Mouse (Mus musculus) cortical plate, adult 2 months (tissue): ENCODE data around the gene Aar2. TPM values are rescaled to one million over a fixed set of nuclear protein-coding genes. Genes with fewer than 3 reads are reported as not detected.

Experiments
- H3K27ac ChIP-seq: fragments of 200-500 bp; 2 replicates; pipeline ENCODE4 v1.5.1; 2012; ENCODE audit warnings: low read length, control low read depth, inconsistent platforms; ENCODE audit not compliant: insufficient read depth
- H3K4me1 ChIP-seq: fragments of 200-500 bp; 2 replicates; pipeline ENCODE4 v1.6.1; 2011; ENCODE audit warnings: low read length; ENCODE audit not compliant: control insufficient read depth, insufficient read depth
- H3K4me3 ChIP-seq: fragments of 200-500 bp; 2 replicates; pipeline ENCODE4 v1.5.1; 2011; ENCODE audit warnings: mild to moderate bottlenecking, low read length, control low read depth; ENCODE audit not compliant: insufficient read depth
- CTCF ChIP-seq: fragments of 200-500 bp; IDR thresholded peaks from 2 replicates; pipeline ENCODE4 v1.5.1; 2011; ENCODE audit warnings: mild to moderate bottlenecking, control low read depth, low read length; ENCODE audit not compliant: insufficient read depth; ENCODE audit errors: extremely low read depth
- POLR2A ChIP-seq: fragments of 200-500 bp; IDR thresholded peaks from 2 replicates; pipeline ENCODE4 v1.6.1; 2011; ENCODE audit warnings: mild to moderate bottlenecking, low read length, control low read depth; ENCODE audit not compliant: insufficient read depth; ENCODE audit errors: extremely low read depth
- polyA plus RNA-seq: library from polyadenylated mRNA; depleted of rRNA; stranded (reverse); fragments of >200 nt; gene quantifications from 2 replicates; pipeline ENCODE4 v1.2.3, GENCODE M21; 2012

Gene Aar2
- polyA plus RNA-seq, 1 experiment: 30.2 TPM

DNA sequence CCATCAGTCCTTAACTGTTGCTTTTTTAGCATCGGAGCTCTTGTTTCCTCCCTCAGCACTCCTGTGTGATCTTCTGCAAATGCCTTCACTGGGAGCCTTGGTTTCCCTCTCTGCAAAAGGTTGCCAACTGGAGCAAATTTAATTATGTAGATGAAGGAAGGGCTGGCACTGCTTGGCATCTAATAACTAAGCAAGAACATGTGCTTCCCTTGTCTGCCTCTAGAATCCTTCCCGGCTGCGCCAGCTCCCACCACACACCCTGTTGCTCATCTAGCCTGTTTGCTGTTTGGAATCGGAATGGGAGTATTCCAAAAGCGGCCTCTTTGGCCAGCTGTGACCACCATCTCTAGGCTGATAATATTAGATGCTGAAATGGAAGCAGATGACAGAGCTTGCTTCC, 27.8 kb upstream of the Aar2 start:
- H3K4me3 ChIP-seq: no peak overlapping the region
- no peaks in the 10 kb centered on the region for H3K4me1 ChIP-seq
- TF ChIP-seq POLR2A: no peak
- TF ChIP-seq CTCF: no peak
- no peak overlapping the region for H3K27ac ChIP-seq

DNA sequence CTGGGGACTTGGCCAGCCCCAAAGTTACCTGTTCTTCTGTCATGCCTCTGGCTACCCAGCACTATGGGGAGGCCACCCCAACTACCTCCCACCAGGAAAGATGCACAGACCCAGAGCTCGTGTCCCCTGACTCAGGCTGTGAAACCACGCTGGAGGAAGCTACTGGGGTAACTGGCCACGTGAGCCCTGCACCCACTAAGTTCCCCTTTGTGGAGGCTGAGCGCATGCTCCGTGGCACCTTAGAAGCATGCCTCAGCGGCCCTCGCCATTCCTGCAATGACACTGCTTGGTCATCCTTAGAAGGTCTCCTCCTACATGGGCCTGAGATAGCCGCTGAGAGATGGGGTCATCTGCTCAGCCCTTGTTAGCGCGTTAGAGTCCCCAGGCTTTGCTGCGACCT, 24.4 kb upstream of the Aar2 start:
- no peak overlapping the region for H3K4me3 ChIP-seq
- no peak for TF ChIP-seq POLR2A
- no peak overlapping the region for H3K27ac ChIP-seq
- peaks cover 3% of the 10 kb centered on the region; the same call in 1 of the 2 replicates for H3K4me1 ChIP-seq

DNA sequence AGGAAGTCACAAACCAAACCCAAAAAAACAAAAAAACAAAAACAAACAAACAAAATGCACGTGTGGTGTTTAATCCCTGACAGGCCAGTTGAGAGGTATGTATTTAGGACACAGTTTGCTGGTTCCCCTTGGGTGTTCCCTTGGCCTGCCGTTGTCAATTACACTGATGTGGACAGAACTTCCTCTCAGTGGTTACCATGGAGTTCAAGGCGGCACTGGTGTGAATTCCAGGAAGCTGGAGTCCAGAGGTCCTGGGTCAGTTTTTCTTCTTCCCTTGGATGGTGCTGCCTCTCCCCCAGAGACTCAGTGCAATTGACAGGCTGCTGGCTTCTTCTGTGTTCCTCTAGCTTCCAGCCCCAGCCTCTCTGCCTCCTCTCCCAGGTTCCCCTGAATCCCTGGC, 23.3 kb upstream of the Aar2 start:
- no peak overlapping the region for H3K27ac ChIP-seq
- H3K4me1 ChIP-seq: peaks cover 3% of the 10 kb centered on the region; the same call in 1 of the 2 replicates
- TF ChIP-seq CTCF: no peak
- no peak overlapping the region for H3K4me3 ChIP-seq

DNA sequence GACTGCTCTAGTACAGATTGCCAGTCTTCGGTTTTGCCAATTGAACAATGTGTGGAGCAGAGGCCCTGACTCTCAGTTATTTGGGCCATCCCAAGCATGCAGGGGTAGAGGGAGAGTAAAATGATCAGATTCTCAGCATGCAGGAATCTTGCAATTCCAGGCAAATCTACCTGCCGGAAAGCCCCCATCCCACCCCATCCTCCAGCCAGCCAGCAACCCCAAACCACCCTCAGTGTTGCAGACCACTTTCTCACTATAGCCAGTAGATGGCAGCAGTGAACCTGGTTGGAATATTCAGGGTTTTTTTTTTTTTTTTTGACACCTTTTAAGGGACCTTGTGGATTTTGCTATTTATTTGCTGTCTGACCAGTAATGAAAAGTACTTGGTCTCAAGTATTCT, 17.7 kb upstream of the Aar2 start:
- no peak for TF ChIP-seq POLR2A
- peak; percentile 50; the same call in 1 of the 2 replicates for TF ChIP-seq CTCF
- Histone ChIP-seq H3K4me1 (peaks cover 3% of the 10 kb centered on the region; the same call in 1 of the 2 replicates), H3K27ac (no peak overlapping the region), H3K4me3 (no peak overlapping the region)

DNA sequence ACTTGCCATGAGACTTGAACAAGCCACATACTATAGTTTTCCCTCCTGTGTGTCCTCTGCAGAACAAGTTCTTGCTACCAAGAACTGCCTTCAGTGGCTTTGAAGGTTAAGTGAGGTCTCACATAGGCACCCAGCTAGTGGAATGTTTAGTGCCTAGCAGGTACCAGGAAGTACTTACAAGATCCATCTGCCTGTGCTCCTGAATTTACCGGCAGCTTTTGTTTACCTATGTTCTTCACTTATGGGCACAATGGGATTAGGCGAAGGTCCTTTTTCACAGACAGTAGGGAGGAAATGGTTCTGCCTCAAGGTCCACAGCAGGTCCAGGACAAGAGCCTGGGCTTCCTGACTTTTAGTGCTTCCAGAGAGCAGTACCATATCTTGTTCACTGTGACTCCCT, 14.2 kb upstream of the Aar2 start:
- H3K27ac ChIP-seq: no peak overlapping the region
- TF ChIP-seq POLR2A (no peak), CTCF (no peak)
- no peak overlapping the region for H3K4me3 ChIP-seq
- H3K4me1 ChIP-seq: no peaks in the 10 kb centered on the region

DNA sequence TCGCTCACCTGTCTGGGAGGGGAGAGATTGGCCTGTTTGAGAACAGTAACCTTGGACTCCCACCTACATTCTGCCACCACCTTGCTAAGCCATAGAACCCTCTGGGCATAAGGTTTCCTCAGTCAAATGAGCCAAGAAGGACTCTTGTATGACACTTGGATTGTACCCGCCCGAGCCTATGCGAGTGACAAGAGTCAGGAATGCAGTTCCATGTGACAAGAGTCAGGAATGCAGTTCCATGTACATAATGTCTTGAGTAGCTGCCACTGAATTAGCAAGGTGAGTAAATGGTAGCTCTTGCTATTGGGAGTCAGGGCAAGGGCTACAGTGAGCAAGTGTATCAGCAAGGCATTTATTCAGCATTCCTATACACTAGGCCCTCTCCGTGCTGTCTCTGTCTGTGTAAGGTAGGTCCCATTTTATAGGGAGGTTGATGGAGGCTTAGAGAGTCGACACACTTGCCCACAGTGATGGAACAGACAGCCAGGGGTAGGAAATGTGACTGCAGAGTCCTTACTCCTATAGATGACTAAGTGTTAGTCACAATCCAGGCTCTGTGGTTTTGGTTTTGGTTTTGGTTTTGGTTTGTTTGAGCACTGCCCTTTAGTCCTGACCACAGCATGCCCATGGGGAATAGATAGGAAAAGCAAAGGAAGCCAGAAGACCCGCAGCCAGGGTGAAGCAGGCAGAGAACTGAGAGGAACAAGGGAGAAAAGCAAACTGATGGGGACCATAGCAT, 8.4 kb upstream of the Aar2 start:
- 0 out of 2 replicates have a peak, but pooled peaks cover 1% of the 10 kb centered on the region for H3K4me1 ChIP-seq
- H3K27ac ChIP-seq: no peak overlapping the region
- no peak for TF ChIP-seq CTCF
- no peak for TF ChIP-seq POLR2A
- no peak overlapping the region for H3K4me3 ChIP-seq

DNA sequence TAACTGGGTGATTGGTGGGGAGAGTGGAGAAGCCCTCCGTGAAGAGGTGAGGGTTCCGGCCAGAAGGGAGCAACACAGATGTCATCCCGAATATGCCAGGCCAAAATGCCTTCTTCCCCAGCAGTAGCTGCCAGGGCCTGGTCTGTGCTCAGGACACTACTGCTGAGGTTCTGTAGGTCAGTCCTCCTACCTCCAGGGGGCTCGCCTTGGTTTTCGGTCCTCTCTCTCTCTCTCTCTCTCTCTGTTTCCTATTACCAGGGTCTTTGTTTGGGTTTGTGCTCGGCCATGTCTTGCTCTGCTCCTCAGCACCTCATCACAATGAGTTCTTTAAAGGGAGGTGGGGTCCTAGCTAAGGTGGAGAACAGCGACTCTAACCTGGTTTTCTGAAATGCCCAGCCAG, 6.4 kb upstream of the Aar2 start:
- Histone ChIP-seq H3K4me3 (no peak overlapping the region), H3K4me1 (0 out of 2 replicates have a peak, but pooled peaks cover 1% of the 10 kb centered on the region), H3K27ac (no peak overlapping the region)
- TF ChIP-seq CTCF: no peak
- TF ChIP-seq POLR2A: no peak

DNA sequence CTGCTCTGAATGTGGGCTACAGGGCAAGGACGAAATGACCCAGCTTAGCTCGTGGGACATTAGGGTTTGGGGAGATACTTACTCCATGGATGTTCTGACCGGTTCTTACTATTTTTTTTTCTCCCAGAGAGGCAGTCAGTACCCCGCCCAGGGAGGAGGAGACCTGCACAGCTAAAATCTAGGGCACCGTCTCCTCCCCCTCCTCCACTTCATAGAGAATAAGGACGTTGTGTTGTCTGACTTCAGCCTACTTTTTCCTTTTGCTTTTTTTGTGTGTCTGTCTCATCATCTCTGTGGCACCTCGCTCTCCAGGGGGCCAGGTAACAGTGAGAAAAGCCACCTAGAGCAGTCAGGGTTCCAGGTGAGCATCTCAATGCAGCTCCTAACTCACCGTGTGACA, 5.0 kb upstream of the Aar2 start:
- peaks cover 5% of the 10 kb centered on the region; the same call in 1 of the 2 replicates for H3K4me1 ChIP-seq
- no peak overlapping the region for H3K4me3 ChIP-seq
- H3K27ac ChIP-seq: no peak overlapping the region
- TF ChIP-seq POLR2A (no peak), CTCF (no peak)

DNA sequence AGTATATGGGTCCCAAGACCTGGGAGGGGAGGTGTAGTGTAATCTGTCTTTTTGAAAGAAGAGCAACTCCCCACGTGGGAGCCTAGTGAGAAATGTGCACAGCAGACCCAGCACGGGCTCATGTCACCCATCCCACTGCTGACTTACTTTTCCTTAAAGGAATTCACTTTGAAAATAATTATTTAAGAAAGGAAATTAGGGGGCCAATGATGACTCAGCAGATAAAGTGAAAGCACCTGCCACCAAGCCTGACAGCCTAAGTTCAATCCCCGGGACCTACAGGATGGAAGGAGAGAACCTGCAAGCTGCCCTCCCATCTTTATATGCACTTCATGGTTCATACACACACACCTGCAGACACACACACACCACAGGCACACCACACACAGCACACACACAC, 3.6 kb upstream of the Aar2 start:
- Histone ChIP-seq H3K27ac (no peak overlapping the region), H3K4me3 (no peak overlapping the region)
- TF ChIP-seq POLR2A (0 out of 2 replicates have a peak, but pooled peaks have one; percentile 17), CTCF (no peak)

DNA sequence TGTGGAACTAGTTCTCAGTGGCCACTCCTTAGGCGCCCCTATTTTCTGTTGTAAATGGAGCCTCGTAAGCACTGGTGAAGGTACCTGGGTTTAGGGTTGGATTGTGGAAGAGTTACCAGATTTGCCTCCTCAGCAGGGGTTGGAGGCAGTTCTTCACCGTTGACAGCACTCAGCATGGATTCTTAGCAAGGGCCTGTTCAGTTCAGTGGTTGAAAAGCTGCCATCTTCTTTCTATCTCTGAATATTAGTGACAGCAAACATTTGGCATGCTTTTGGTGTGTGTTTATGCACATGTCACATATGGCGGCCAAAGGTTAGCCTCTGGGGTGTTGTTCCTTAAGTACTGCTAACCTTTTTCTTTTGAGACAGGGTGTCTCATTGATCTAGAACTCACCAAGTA, 5.0 kb downstream of the Aar2 start:
- TF ChIP-seq CTCF (no peak), POLR2A (no peak)
- no peak overlapping the region for H3K27ac ChIP-seq
- H3K4me1 ChIP-seq: 0 out of 2 replicates have a peak, but pooled peaks cover 1% of the 10 kb centered on the region
- H3K4me3 ChIP-seq: no peak overlapping the region

More for the DNA sequence above, 3.6 kb upstream of the Aar2 start:
- peaks cover 5% of the 10 kb centered on the region; the same call in 1 of the 2 replicates for H3K4me1 ChIP-seq

DNA sequence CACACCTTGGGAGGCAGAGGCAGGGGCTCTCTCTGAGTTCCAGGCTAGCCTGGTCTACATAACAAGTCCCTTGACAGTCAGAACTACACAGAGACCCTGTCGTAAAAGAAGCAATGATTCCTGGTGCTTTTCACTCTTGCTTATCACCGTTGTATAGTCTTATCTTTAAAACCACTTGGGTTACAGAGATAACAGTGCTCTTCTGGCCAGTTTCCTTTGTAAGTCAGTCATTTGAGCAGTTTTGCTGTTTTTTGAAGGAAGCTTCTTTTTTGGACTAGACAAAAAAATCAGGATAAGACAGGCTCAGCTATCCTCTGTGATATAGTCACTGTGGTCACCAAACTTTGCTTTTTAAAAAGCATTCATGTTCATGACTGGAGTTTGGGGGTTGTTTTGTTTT, 14.4 kb downstream of the Aar2 start:
- H3K4me3 ChIP-seq: no peak overlapping the region
- peaks cover 10% of the 10 kb centered on the region for H3K4me1 ChIP-seq
- no peak for TF ChIP-seq CTCF
- no peak for TF ChIP-seq POLR2A
- H3K27ac ChIP-seq: no peak overlapping the region
